Mouse (Mus musculus) layer of hippocampus, adult 2 months (tissue): Measurements from ENCODE around the gene Sstr2. TPM values are rescaled to one million over a fixed set of nuclear protein-coding genes. Genes with fewer than 3 reads are reported as not detected.

Experiments
- DNase-seq, 2 experiments: peaks; one replicate each; pipeline ENCODE4 v3.0.0; 2022; ENCODE audit warnings: low spot score in 2 of 2
- H3K27ac ChIP-seq: fragments of 200-600 bp; 2 replicates; pipeline ENCODE4 v1.8.1; 2022
- H3K4me3 ChIP-seq: fragments of 200-600 bp; 2 replicates; pipeline ENCODE4 v1.8.1; 2022; ENCODE audit warnings: mild to moderate bottlenecking
- CTCF ChIP-seq: fragments of 200-600 bp; conservative IDR thresholded peaks from 2 replicates; pipeline ENCODE4 v1.8.1; 2022; ENCODE audit warnings: antibody characterized with exemption, mild to moderate bottlenecking, moderate library complexity
- total RNA-seq, 2 experiments: library from RNA; stranded (reverse); gene quantifications; 2 replicates each; pipeline ENCODE4 v1.2.3; 2021

The Sstr2 gene
- total RNA-seq, 2 experiments from 2014 or later: 22.0 to 23.2 TPM

- no peak for TF ChIP-seq CTCF
- no peak overlapping the region for H3K4me3 ChIP-seq
- DNase-seq: no peak
- no peak overlapping the region for H3K27ac ChIP-seq
Observed at GRCm38 (mm10) chr11:113668857-113669256, 49.7 kb downstream of the Sstr2 start.

- TF ChIP-seq CTCF: no peak
Observed at GRCm38 (mm10) chr11:113669711-113670110, 50.6 kb downstream of the Sstr2 start.

GRCm38 (mm10) chr11:113673614-113674013, 54.5 kb downstream of the Sstr2 start:
- Histone ChIP-seq H3K27ac (peak overlapping the region; percentile 49; the same call in 1 of the 2 replicates), H3K4me3 (no peak overlapping the region)
- no peak for TF ChIP-seq CTCF
- DNase-seq: no peak

More at GRCm38 (mm10) chr11:113669711-113670110, 50.6 kb downstream of the Sstr2 start:
- Histone ChIP-seq H3K27ac (no peak overlapping the region), H3K4me3 (no peak overlapping the region)
- no peak for DNase-seq

- DNase-seq: no peak
- TF ChIP-seq CTCF: no peak
- Histone ChIP-seq H3K27ac (no peak overlapping the region), H3K4me3 (no peak overlapping the region)
Observed at GRCm38 (mm10) chr11:113674595-113674994, 55.5 kb downstream of the Sstr2 start.

Other genes with a start within 250 kb of the Sstr2 start
- 10 to 100 TPM; 59.5 to 63.2 TPM for gene Cog1, start 29.8 kb downstream of the Sstr2 start, total RNA-seq
- gene Slc39a11, start 30.7 kb downstream of the Sstr2 start, total RNA-seq: 10 to 100 TPM; 21.7 to 23.1 TPM
- 10 to 100 TPM; 26.4 to 29.1 TPM for gene Fam104a, start 64.8 kb downstream of the Sstr2 start, total RNA-seq
- gene D11Wsu47e, start 65.1 kb downstream of the Sstr2 start, total RNA-seq: 10 to 100 TPM; 13.2 to 16.2 TPM
- not detected for gene Cpsf4l, start 90.7 kb downstream of the Sstr2 start, total RNA-seq
- gene Cdc42ep4, start 132.5 kb downstream of the Sstr2 start, total RNA-seq: 10 to 100 TPM; 30.5 to 35.2 TPM